Mouse (Mus musculus): ENCODE data around the gene Hoxa10.

GRCm38 (mm10) chr6:52194690-52195089 is 46.0 kb downstream of the Hoxa10 start:
- no peak for TF ChIP-seq POLR2A (IDR thresholded peaks at IDR 0.05; ENCODE audit: extremely low read depth, insufficient read depth, low read length)
- no peak for TF ChIP-seq CTCF (IDR thresholded peaks at IDR 0.05; ENCODE audit: low read depth, low read length)
